Mouse (Mus musculus) cerebellum, adult 9-10 months (tissue): ENCODE results near the gene Cbfa2t3.

Experiments used
- DNase-seq: peaks from one replicate; pipeline ENCODE4 v3.0.0; 2022

Cbfa2t3 gene

GRCm38 (mm10) chr8:122699005-122699492 lies at the start of gene Cbfa2t3:
TSS of gene Cbfa2t3 (minus strand) at chr8:122699109.
- no peak for DNase-seq

GRCm38 (mm10) chr8:122747825-122748224 lies 48.9 kb upstream of the Cbfa2t3 start:
- no peak for DNase-seq

DNA sequence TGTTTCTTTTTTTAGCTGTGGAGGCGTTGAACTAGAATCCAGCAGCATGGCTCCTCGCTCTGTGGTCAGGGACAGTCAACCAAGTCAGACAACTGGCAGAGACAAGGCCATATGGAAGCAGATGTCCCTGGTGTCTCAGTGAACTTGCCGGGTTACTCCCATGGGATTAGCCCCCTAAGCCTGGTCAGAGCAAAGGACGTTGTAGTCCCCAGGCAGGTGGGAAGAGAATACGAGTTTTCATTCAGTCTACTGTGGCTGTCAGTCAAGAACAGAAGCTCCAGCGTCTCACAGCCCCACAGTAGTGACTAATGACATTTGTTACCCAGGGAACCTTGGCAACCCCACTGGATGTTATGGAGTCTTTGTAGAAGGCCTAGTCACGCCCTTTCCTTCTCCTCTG lies 47.5 kb upstream of the Cbfa2t3 start:
- DNase-seq, result no peak

- no peak for DNase-seq
These were observed 46.9 kb upstream of the Cbfa2t3 start for GRCm38 (mm10) chr8:122745750-122746275.

- peak; percentile 70 for DNase-seq
These were observed 46.3 kb upstream of the Cbfa2t3 start for GRCm38 (mm10) chr8:122745022-122745749.

GRCm38 (mm10) chr8:122742471-122742870 lies 43.6 kb upstream of the Cbfa2t3 start:
- no peak for DNase-seq

- peak; percentile 77 for DNase-seq
These were observed 40.3 kb upstream of the Cbfa2t3 start for GRCm38 (mm10) chr8:122739102-122739725.

- no peak for DNase-seq
These were observed 39.0 kb upstream of the Cbfa2t3 start for GRCm38 (mm10) chr8:122737886-122738285.

DNA sequence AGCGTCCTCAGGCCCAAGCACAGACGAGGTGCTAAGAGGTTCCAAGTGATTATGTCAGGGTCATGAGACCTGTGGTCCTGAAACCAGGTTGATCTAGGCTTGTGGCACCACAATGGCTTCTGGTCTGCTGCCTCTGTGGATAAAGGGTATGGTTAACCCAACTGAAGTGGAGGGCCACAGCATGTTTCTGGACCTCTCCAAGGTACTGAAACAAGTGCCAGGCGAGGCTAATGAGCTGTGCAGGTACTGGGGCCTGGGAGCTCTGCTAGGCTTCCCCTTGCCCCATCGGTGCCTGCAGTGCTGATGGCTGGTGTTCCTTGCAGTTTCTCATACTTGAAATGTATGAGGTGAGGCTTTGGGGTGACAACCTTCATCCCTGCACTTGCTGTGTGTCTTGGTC lies 38.2 kb upstream of the Cbfa2t3 start:
- no peak for DNase-seq

DNA sequence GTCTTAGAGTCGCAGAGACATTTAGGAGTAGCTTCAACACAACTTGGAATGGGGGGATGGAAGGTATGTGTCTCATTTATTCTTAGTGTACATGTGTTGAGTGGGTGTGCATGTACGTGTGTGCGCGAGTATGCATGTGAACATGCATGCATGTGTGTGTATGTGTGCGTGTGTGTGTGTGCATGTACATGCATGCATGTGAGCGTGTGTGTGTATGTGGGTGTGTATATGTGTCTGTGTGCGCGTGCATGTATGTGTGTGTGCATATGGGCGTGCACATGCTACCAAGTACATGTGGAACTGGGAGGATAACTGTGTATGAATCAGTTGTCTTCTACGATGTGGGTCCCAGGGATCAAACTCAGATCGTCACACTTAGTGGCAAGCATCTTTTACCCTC lies 37.7 kb upstream of the Cbfa2t3 start:
- DNase-seq, result no peak

GRCm38 (mm10) chr8:122735542-122736473 lies 36.9 kb upstream of the Cbfa2t3 start:
- no peak for DNase-seq

DNA sequence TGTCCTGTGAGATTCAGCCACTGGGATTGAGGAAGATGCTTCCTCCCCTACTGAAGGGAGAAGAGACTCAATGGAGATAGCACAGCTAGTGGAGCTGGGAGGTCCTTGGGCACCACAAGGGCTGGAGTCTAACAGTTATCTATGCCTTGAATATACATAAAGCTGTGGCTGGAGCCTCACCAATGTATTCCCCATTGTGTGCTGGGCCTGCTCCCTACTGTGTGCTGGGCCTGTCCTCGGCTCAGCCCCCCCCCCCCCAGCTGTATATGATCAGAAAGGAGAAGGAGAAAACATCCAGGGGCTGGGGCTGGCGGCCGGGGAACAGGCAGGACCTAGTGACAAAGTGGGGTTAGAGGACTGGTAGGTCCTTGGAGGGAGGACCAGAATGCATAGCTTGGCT lies 36.2 kb upstream of the Cbfa2t3 start:
- DNase-seq, result no peak

DNA sequence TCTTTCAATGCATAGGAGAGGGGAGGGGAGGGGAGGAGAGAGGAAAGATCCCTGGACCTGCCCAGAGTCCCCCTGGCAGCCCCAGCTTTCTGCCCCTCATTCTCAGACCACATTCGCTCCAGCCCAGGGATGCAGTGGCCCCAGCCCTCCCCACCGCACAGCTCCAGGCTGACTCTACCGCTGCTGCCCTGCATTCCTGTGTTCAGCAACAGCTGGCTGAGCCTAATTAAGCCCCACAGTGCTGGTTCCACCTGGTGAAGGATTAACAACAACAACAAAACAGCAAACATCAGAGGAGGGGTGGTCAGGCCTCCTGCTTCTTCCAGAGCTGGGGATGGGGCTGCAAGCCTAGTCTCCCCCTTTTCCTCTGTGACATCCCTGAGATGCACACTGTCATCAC lies 29.7 kb upstream of the Cbfa2t3 start:
- DNase-seq, result no peak

DNA sequence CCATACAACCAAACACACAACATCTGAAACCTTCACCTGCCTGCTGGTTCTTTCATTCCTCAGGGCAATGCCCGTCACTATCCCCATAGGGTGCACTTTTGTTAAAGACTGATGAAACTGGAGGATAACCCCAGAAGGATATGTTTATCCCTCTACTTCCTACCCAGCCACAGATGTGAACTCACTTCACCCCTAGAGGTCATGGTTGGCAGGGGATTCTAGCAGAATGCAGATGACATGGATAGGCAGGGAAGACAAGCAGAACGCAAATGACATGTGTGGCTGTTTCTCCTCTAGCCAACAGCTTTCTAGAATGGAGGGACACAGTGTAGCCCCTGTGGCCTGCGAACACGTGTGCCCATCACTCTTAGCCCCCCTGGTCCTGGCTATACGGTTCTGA lies 28.5 kb upstream of the Cbfa2t3 start:
- DNase-seq, result no peak

GRCm38 (mm10) chr8:122726789-122727188 lies 27.9 kb upstream of the Cbfa2t3 start:
- DNase-seq, result no peak

- DNase-seq, result no peak
These were observed 26.3 kb upstream of the Cbfa2t3 start for GRCm38 (mm10) chr8:122725187-122725586.

DNA sequence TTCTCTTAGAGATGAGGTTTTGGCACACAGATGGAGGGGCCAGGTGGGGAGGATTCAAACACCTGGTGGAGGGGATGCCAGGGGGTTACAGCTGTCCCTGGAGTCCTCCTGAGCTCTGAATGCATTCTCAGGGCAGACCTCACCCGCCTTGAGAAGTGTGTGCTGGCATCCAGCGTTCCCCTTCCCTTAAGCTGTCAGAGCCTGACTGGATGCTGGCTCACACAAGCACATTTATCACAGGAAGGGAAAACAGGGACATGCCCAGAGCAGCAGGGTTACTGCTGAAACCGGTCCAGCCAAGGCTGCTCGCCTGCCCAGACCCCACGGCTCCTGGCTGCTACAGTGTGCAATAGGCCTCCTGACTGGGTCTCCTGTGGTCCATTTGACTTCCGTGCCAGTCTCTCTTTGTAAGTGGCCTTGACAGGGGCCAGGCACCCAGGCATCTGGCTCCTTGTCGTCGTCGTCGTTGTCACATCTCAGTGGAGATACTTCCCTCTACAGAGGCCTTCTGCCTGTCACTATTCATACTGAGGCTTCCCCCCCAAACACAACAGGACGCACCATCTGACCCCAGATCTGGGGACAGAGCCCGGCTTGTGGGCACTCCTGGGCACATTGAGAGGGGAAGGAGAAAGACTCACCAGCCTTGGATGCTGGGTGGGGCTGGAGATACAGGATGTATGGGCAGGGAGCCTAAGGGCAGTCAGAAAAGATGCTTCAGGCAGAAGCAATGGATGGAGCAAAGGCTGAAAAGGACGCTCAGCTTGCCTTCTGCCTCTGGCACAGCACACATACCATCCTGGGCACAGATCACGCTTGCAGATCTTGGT lies 22.1 kb upstream of the Cbfa2t3 start:
- DNase-seq, result peak; percentile 68

DNA sequence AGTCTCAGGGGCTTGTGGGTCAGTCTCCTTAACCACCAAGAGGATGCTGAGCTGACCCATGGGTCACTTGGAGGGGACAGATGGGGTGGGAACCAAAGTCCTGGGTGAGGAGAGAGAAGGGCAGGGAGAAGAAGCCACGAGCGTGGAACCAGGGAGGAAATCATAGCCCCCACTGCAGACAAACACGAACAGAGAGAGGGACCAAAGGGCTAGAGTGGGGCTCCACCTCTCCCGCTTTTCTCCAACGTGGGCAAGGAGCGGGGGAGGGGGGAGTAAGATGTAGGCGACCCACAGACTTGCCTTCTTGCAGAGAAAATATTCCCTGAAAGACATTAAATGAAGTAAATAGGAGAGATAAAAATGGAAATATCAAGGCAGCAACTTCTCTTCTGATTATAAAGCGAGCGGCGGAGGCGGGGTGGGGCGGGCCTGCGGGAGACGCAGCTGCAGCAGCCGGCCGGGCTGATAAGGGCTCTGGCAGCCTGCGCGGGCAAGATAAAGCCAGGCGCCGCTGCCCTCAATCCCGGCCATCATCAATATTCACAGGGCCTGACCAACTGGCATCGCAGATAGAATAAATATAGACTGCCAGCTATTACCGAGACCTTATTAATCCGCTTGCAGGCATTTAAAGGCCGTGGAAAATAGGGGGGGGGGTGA lies 21.3 kb upstream of the Cbfa2t3 start:
- no peak for DNase-seq

DNA sequence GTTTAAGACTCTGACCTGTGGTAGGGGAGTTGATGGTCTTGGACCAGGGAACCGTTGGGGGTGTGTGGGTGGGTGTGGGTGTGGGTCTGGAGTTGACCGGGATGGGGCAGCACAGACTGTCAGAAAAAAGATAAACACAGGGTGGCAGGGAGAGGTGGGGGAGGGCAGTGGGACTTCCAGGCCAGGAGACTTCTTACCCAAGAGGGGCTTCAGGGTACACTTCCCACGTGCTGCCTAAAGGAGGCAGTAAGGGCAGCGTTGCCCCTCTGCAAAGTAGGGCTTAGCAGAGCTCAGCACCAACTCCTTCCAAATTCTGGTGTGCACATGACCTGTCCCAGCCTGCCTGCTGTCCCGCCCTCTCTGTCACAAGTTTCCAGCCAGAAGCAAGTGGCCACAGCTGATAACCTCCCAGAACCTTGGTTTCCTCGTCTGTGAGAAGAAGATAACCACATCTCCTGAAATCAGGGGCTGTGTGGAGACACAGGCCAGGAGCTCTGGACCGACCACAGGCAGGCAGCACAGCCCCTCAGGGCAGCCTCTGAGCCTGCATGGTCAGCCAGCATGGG lies 20.7 kb upstream of the Cbfa2t3 start:
- DNase-seq, result no peak

DNA sequence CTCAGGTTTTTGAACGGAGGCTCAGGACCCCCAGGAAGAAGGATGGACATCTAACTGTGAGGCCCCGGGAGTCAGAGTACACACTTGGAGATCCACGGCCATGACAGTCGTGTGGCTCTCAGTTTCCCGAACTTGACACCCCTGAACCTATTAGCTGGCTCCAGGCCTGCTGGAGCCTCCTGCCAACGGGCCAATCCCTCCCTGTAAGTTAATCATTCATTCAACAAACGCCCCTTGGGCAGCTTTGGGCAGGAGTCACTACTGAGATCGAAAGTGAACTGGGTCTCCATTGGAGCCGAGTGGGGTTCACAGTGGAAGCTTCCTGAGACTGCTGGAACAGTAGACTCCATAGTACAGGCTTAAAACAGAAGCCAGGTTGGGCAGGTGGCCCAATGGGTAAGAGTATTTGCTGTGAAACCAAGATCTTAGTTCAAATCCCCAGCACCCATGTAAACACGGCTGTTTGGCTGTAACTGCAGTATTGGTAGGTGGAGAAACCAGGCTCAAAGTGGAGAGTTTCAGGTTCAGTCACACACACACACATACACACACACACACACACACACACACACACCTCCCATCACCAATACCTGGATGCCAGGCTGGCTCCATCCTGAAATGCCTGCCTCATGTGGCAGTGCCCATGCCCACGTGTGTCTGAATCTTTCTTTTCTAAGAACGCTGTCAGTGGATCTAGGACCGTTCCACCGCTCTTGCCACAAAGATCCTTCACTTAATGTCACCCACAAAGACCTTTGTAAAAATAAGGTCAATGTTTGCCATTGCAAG lies 20.0 kb upstream of the Cbfa2t3 start:
- DNase-seq, result no peak
